Mouse (Mus musculus) C2C12 (cell line): ENCODE results near the gene Camk2d.

Experiments used
- CTCF ChIP-seq: IDR thresholded peaks from one replicate; pipeline ENCODE4 v1.5.1; 2011; ENCODE audit not compliant: control insufficient read depth, insufficient read depth, insufficient read length
- MAX ChIP-seq: IDR thresholded peaks from one replicate; pipeline ENCODE4 v1.6.1; 2011; ENCODE audit warnings: mild to moderate bottlenecking, control low read depth
- MYOD1 ChIP-seq: IDR thresholded peaks from one replicate; pipeline ENCODE4 v1.6.1; 2011; ENCODE audit warnings: low read depth; ENCODE audit not compliant: control insufficient read depth, insufficient read length
- MYOG ChIP-seq: IDR thresholded peaks from one replicate; pipeline ENCODE4 v1.6.1; 2011; ENCODE audit not compliant: control insufficient read depth, insufficient read length; ENCODE audit errors: extremely low read depth
- USF1 ChIP-seq: IDR thresholded peaks from one replicate; pipeline ENCODE4 v1.6.1; 2011; ENCODE audit warnings: low read depth, mild to moderate bottlenecking, control low read depth, moderate library complexity

GRCm38 (mm10) chr3:126869561-126869960 lies 273.5 kb downstream of the Camk2d start:
- TF ChIP-seq CTCF (no peak), USF1 (no peak), MYOD1 (no peak), MAX (no peak), MYOG (no peak)
